Mouse (Mus musculus) intestine, embryonic 15.5 days (tissue): ENCODE data around the gene Chga. TPM values are rescaled to one million over a fixed set of nuclear protein-coding genes. Genes with fewer than 3 reads are reported as not detected.

Experiments
- ATAC-seq: fragments of 200-750 bp; cut with Nextera tagmentation; 2 replicates; pipeline ENCODE4 v1.8.0; 2017; ENCODE audit warnings: moderate TSS enrichment, moderate library complexity
- H3K27ac ChIP-seq: fragments of 300-500 bp; sonication (generic); 2 replicates; pipeline ENCODE4 v1.5.1; 2015; ENCODE audit warnings: mild to moderate bottlenecking, inconsistent platforms
- H3K27me3 ChIP-seq: fragments of 300-500 bp; sonication (generic); replicated peaks from 2 replicates; pipeline ENCODE4 v1.6.1; 2015; ENCODE audit warnings: inconsistent platforms
- H3K36me3 ChIP-seq: fragments of 300-500 bp; sonication (generic); 2 replicates; pipeline ENCODE4 v1.6.1; 2015; ENCODE audit warnings: inconsistent platforms
- H3K4me1 ChIP-seq: fragments of 300-500 bp; sonication (generic); replicated peaks from 2 replicates; pipeline ENCODE4 v1.6.1; 2015; ENCODE audit warnings: inconsistent platforms
- H3K4me2 ChIP-seq: fragments of 300-500 bp; sonication (generic); replicated peaks from 2 replicates; pipeline ENCODE4 v1.6.1; 2015; ENCODE audit warnings: mild to moderate bottlenecking, inconsistent platforms
- H3K4me3 ChIP-seq: fragments of 300-500 bp; sonication (generic); replicated peaks from 2 replicates; pipeline ENCODE4 v1.5.1; 2015; ENCODE audit warnings: inconsistent platforms
- H3K9ac ChIP-seq: fragments of 300-500 bp; sonication (generic); 2 replicates; pipeline ENCODE4 v1.6.1; 2015; ENCODE audit warnings: inconsistent platforms
- H3K9me3 ChIP-seq: fragments of 300-500 bp; sonication (generic); 2 replicates; pipeline ENCODE4 v1.6.1; 2016; ENCODE audit warnings: inconsistent platforms
- WGBS: fragments of 180-500 bp; shearing (Covaris S2); methylation state at CpG from one replicate; pipeline ENCODE4 v1.1.7; 2015; 5-methylcytosine and 5-hydroxymethylcytosine counted together
- polyA plus RNA-seq: library from polyadenylated mRNA; unstranded; fragments of >200 nt; fragmentation: Nextera tagmentation; extraction: Ambion mirVana; gene quantifications from 2 replicates; pipeline ENCODE4 v1.2.1, GENCODE M21; 2015

The Chga gene
- polyA plus RNA-seq, 1 experiment from 2014 or later: 26.2 TPM

GRCm38 (mm10) chr12:102605607-102606006, 50.8 kb downstream of the Chga start:
- WGBS: 91% methylated on average over 6 of the region's 6 CpGs
- Histone ChIP-seq H3K9me3 (no peaks in the 10 kb centered on the region), H3K4me1 (peaks cover 29% of the 10 kb centered on the region), H3K4me2 (no peak overlapping the region), H3K4me3 (no peak overlapping the region), H3K27me3 (no peaks in the 10 kb centered on the region), H3K36me3 (0 out of 2 replicates have a peak, but pooled peaks cover 2% of the 10 kb centered on the region), H3K27ac (no peak overlapping the region), H3K9ac (no peak overlapping the region)
- no peak for ATAC-seq

GRCm38 (mm10) chr12:102607066-102607465, 52.3 kb downstream of the Chga start:
- Histone ChIP-seq H3K4me3 (no peak overlapping the region), H3K9ac (no peak overlapping the region), H3K27ac (no peak overlapping the region), H3K4me1 (peaks cover 14% of the 10 kb centered on the region), H3K36me3 (0 out of 2 replicates have a peak, but pooled peaks cover 2% of the 10 kb centered on the region), H3K9me3 (no peaks in the 10 kb centered on the region), H3K4me2 (no peak overlapping the region), H3K27me3 (no peaks in the 10 kb centered on the region)
- no peak for ATAC-seq
- WGBS: 91% methylated on average over 8 of the region's 8 CpGs

GRCm38 (mm10) chr12:102607808-102608517, 53.2 kb downstream of the Chga start:
- Histone ChIP-seq H3K4me2 (no peak overlapping the region), H3K9me3 (no peaks in the 10 kb centered on the region), H3K27me3 (no peaks in the 10 kb centered on the region), H3K27ac (no peak overlapping the region), H3K9ac (no peak overlapping the region), H3K4me3 (no peak overlapping the region), H3K36me3 (0 out of 2 replicates have a peak, but pooled peaks cover 2% of the 10 kb centered on the region), H3K4me1 (peaks cover 9% of the 10 kb centered on the region; the same call in 1 of the 2 replicates)
- no peak for ATAC-seq
- WGBS: 79% methylated on average over 11 of the region's 11 CpGs

- Histone ChIP-seq H3K27me3 (no peaks in the 10 kb centered on the region), H3K27ac (no peak overlapping the region), H3K4me1 (peaks cover 9% of the 10 kb centered on the region; the same call in 1 of the 2 replicates), H3K36me3 (0 out of 2 replicates have a peak, but pooled peaks cover 2% of the 10 kb centered on the region), H3K9ac (no peak overlapping the region), H3K4me3 (no peak overlapping the region), H3K9me3 (no peaks in the 10 kb centered on the region), H3K4me2 (no peak overlapping the region)
- no peak for ATAC-seq
- WGBS: 90% methylated on average over 8 of the region's 8 CpGs
These were observed 56.2 kb downstream of the Chga start for GRCm38 (mm10) chr12:102610927-102611326.

GRCm38 (mm10) chr12:102612431-102612830, 57.7 kb downstream of the Chga start:
- Histone ChIP-seq H3K9ac (no peak overlapping the region), H3K27me3 (no peaks in the 10 kb centered on the region), H3K9me3 (no peaks in the 10 kb centered on the region), H3K4me2 (no peak overlapping the region), H3K4me3 (no peak overlapping the region), H3K27ac (no peak overlapping the region), H3K4me1 (peaks cover 19% of the 10 kb centered on the region; the same call in 1 of the 2 replicates), H3K36me3 (no peaks in the 10 kb centered on the region)
- WGBS: 91% methylated on average over 1 of the region's 1 CpGs
- ATAC-seq: no peak

- no peak for ATAC-seq
- H3K9ac ChIP-seq: no peak overlapping the region
- no peaks in the 10 kb centered on the region for H3K27me3 ChIP-seq
- H3K36me3 ChIP-seq: no peaks in the 10 kb centered on the region
- no peaks in the 10 kb centered on the region for H3K9me3 ChIP-seq
- H3K4me1 ChIP-seq: peaks cover 18% of the 10 kb centered on the region; the same call in 1 of the 2 replicates
- no peak overlapping the region for H3K4me2 ChIP-seq
- H3K27ac ChIP-seq: no peak overlapping the region
- 92% methylated on average over 4 of the region's 4 CpGs for WGBS
- H3K4me3 ChIP-seq: no peak overlapping the region
These were observed 58.6 kb downstream of the Chga start for GRCm38 (mm10) chr12:102613411-102613810.

Other genes starting within 250 kb of the Chga start
- 81.0 and 84.1 TPM in 2 replicates for gene Lgmn, start 115.2 kb upstream of the Chga start, polyA plus RNA-seq
- 30.0 and 33.1 TPM in 2 replicates for gene Golga5, start 85.8 kb upstream of the Chga start, polyA plus RNA-seq
- gene Itpk1, start 150.0 kb downstream of the Chga start, polyA plus RNA-seq: 39.1 and 40.1 TPM in 2 replicates
- 20.5 and 23.1 TPM in 2 replicates for gene Moap1, start 188.7 kb downstream of the Chga start, polyA plus RNA-seq
- gene Tmem251, start 188.8 kb downstream of the Chga start, polyA plus RNA-seq: 15.3 and 16.3 TPM in 2 replicates
- not detected in 2 replicates for gene Gm28051, start 202.8 kb downstream of the Chga start, polyA plus RNA-seq
- 30.8 and 31.2 TPM in 2 replicates for gene Gon7, start 202.8 kb downstream of the Chga start, polyA plus RNA-seq
- 32.2 and 36.8 TPM in 2 replicates for gene Ubr7, start 203.0 kb downstream of the Chga start, polyA plus RNA-seq
- 18.7 and 21.0 TPM in 2 replicates for gene Gm20604, start 203.7 kb downstream of the Chga start, polyA plus RNA-seq